Mouse (Mus musculus): Measurements from ENCODE around the gene Casc1. TPM values are rescaled to one million over a fixed set of nuclear protein-coding genes. Genes with fewer than 3 reads are reported as not detected.

Gene Casc1
- polyA plus RNA-seq, 1 experiment = 0.35 TPM

DNA sequence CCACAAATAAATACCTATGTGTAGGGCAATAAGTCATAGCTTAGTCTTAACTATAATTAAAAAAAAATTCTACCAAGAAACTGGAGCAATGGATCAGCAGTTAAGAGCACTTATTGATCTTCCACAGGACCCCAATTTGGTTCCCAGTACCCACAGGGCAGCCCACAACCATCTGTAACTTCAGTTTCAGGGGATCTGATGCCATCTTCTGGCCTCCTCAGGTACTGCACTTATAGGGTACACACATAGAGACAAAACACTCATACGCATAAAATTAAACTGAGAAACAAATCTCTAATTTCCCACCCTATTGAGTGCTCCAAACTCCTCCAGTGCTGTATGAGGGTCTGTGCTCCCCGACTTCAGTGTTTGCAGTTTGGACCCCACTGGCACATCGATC, 83.2 kb downstream of the Casc1 start:
- Histone ChIP-seq H3K4me3 (ENCODE audit: insufficient read depth, low read length) (no peak overlapping the region), H3K4me1 (ENCODE audit: control insufficient read depth, insufficient read depth, low read length) (peaks cover 42% of the 10 kb centered on the region), H3K27ac (ENCODE audit: insufficient read depth, low read depth, low read length) (no peak overlapping the region)
- TF ChIP-seq POLR2A (IDR thresholded peaks at IDR 0.05; ENCODE audit: borderline replicate concordance, low read depth, low read length) = no peak
- TF ChIP-seq CTCF (IDR thresholded peaks at IDR 0.05; ENCODE audit: low read depth, low read length) = no peak

DNA sequence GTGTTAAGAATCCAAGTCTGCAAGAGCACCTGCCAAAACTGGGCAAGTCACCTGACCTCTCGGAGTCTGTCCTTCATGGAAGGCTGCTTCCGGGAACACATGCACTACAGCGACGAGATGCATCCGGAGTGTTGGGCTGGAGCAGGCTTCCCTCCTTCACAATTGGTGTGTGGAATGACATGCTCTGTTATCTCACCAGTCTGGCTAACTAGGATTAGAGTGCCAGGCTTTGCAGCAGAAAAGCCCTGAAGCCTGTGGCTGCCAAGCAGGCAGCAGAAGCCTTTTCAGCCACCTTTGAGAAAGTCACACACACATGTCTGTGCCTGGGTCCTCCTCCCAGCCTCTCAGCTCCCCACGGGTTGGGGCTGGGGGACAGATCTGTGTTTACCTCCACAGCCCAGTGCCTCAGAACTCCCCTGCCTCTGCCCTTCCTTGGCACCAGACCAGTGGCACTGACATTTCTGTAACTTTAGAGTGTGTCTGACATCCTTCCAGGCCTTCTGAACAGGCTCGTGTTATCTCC, 85.2 kb downstream of the Casc1 start:
- TF ChIP-seq CTCF (IDR thresholded peaks at IDR 0.05; ENCODE audit: low read depth, low read length) (no peak), POLR2A (IDR thresholded peaks at IDR 0.05; ENCODE audit: borderline replicate concordance, low read depth, low read length) (no peak)
- Histone ChIP-seq H3K27ac (ENCODE audit: insufficient read depth, low read depth, low read length) (no peak overlapping the region), H3K4me1 (ENCODE audit: control insufficient read depth, insufficient read depth, low read length) (peaks cover 43% of the 10 kb centered on the region), H3K4me3 (ENCODE audit: insufficient read depth, low read length) (no peak overlapping the region)

Other genes starting within 250 kb of the Casc1 start
- 1.1 and 1.7 TPM in 2 replicates for gene Bcat1, start 134.8 kb downstream of the Casc1 start, polyA plus RNA-seq (2012; ENCODE audit: insufficient read depth, insufficient read length, missing spikeins)
- 124 and 140 TPM in 2 replicates for gene Lrmp, start 95.4 kb downstream of the Casc1 start, polyA plus RNA-seq (2012; ENCODE audit: insufficient read depth, insufficient read length, missing spikeins)
- gene Etfrf1, start 129 bp upstream of the Casc1 start, polyA plus RNA-seq (2012; ENCODE audit: insufficient read depth, insufficient read length, missing spikeins) = 35.0 and 38.9 TPM in 2 replicates
- 33.9 and 36.6 TPM in 2 replicates for gene Kras, start 39.2 kb upstream of the Casc1 start, polyA plus RNA-seq (2012; ENCODE audit: insufficient read depth, insufficient read length, missing spikeins)